Mouse (Mus musculus) kidney, embryonic 14.5 days (tissue): ENCODE measurements around the gene Rag2. TPM values are rescaled to one million over a fixed set of nuclear protein-coding genes. Genes with fewer than 3 reads are reported as not detected.

Experiments
- ATAC-seq: fragments of 200-750 bp; cut with Nextera tagmentation; 2 replicates; pipeline ENCODE4 v1.8.0; 2017; ENCODE audit warnings: moderate number of reproducible peaks, mild to moderate bottlenecking, moderate TSS enrichment, moderate library complexity; ENCODE audit not compliant: low FRiP score, low TSS enrichment
- H3K27ac ChIP-seq: fragments of 300-500 bp; sonication (generic); 2 replicates; pipeline ENCODE4 v1.5.1; 2014; ENCODE audit warnings: low read depth, mild to moderate bottlenecking, low read length, moderate library complexity, mixed read lengths
- H3K27me3 ChIP-seq: fragments of 300-500 bp; sonication (generic); 2 replicates; pipeline ENCODE4 v1.6.1; 2014; ENCODE audit warnings: mild to moderate bottlenecking, low read length; ENCODE audit not compliant: control insufficient read depth, insufficient read depth
- H3K36me3 ChIP-seq: fragments of 300-500 bp; sonication (generic); 2 replicates; pipeline ENCODE4 v1.6.1; 2014; ENCODE audit warnings: low read length, mixed read lengths; ENCODE audit not compliant: control insufficient read depth, insufficient read depth
- H3K4me1 ChIP-seq: fragments of 300-500 bp; sonication (generic); 2 replicates; pipeline ENCODE4 v1.6.1; 2014; ENCODE audit warnings: low read length, mixed read lengths; ENCODE audit not compliant: control insufficient read depth, insufficient read depth
- H3K4me2 ChIP-seq: fragments of 300-500 bp; sonication (generic); replicated peaks from 2 replicates; pipeline ENCODE4 v1.6.1; 2014; ENCODE audit warnings: low read depth, mild to moderate bottlenecking, low read length
- H3K4me3 ChIP-seq: fragments of 300-500 bp; sonication (generic); 2 replicates; pipeline ENCODE4 v1.5.1; 2014; ENCODE audit warnings: mild to moderate bottlenecking, low read length
- H3K9ac ChIP-seq: fragments of 300-500 bp; sonication (generic); 2 replicates; pipeline ENCODE4 v1.6.1; 2014; ENCODE audit warnings: low read depth, mild to moderate bottlenecking, low read length, moderate library complexity
- H3K9me3 ChIP-seq: fragments of 300-500 bp; sonication (generic); 2 replicates; pipeline ENCODE4 v1.6.1; 2016; ENCODE audit warnings: low read length; ENCODE audit not compliant: control insufficient read depth
- WGBS: fragments of 180-500 bp; shearing (Covaris S2); extraction: QIAGEN DNeasy Blood & Tissue Kit; methylation state at CpG from one replicate; pipeline ENCODE4 v1.1.7; 2014; 5-methylcytosine and 5-hydroxymethylcytosine counted together
- polyA plus RNA-seq: library from polyadenylated mRNA; unstranded; fragments of >200 nt; fragmentation: Nextera tagmentation; extraction: Ambion mirVana; gene quantifications from 2 replicates; pipeline ENCODE4 v1.2.1, GENCODE M21; 2014

The Rag2 gene
- polyA plus RNA-seq, 1 experiment from 2014 or later, result 0.11 TPM

DNA sequence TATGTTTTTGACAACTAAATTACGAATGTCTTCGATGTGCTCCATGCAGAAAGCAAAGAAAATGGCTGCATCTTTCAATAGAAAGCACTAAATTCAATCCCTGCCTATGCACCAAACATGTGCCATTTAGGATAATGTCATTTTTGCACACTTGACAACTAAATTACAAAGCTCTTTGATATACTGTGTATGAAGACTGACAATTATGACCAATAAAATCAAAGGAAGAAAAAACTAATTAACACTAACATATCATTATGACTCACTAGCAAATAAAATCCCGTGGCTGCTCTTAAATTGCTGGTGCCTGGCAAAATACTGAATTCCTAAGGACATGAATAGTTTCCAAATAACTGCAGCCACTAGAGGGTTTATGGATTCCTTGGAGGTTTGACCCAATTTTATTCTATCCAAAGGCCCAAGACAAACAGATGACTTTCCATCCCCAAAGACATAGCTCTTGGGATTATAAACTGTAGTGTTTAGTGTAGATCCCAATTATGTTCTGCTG, 15.4 kb downstream of the Rag2 start:
- Histone ChIP-seq H3K9me3 (no peaks in the 10 kb centered on the region), H3K9ac (no peak overlapping the region), H3K4me3 (no peak overlapping the region), H3K4me2 (no peak overlapping the region), H3K27me3 (no peaks in the 10 kb centered on the region), H3K4me1 (no peaks in the 10 kb centered on the region), H3K36me3 (no peaks in the 10 kb centered on the region), H3K27ac (no peak overlapping the region)
- 84% methylated on average over 3 of the region's 3 CpGs for WGBS
- ATAC-seq, result no peak

GRCm38 (mm10) chr2:101645841-101646240, 21.3 kb downstream of the Rag2 start:
- Histone ChIP-seq H3K9me3 (no peaks in the 10 kb centered on the region), H3K27me3 (no peaks in the 10 kb centered on the region), H3K4me2 (no peak overlapping the region), H3K9ac (no peak overlapping the region), H3K36me3 (no peaks in the 10 kb centered on the region), H3K4me1 (no peaks in the 10 kb centered on the region), H3K27ac (no peak overlapping the region), H3K4me3 (no peak overlapping the region)
- ATAC-seq, result no peak
- WGBS, result 96% methylated on average over 1 of the region's 1 CpGs

GRCm38 (mm10) chr2:101648361-101648760, 23.8 kb downstream of the Rag2 start:
- H3K27me3 ChIP-seq, result no peaks in the 10 kb centered on the region
- no peaks in the 10 kb centered on the region for H3K4me1 ChIP-seq
- no peak overlapping the region for H3K4me3 ChIP-seq
- H3K9me3 ChIP-seq, result no peaks in the 10 kb centered on the region
- no peak overlapping the region for H3K27ac ChIP-seq
- H3K9ac ChIP-seq, result no peak overlapping the region
- no peak overlapping the region for H3K4me2 ChIP-seq
- no peak for ATAC-seq
- H3K36me3 ChIP-seq, result no peaks in the 10 kb centered on the region
- WGBS, result 88% methylated on average over 2 of the region's 2 CpGs

DNA sequence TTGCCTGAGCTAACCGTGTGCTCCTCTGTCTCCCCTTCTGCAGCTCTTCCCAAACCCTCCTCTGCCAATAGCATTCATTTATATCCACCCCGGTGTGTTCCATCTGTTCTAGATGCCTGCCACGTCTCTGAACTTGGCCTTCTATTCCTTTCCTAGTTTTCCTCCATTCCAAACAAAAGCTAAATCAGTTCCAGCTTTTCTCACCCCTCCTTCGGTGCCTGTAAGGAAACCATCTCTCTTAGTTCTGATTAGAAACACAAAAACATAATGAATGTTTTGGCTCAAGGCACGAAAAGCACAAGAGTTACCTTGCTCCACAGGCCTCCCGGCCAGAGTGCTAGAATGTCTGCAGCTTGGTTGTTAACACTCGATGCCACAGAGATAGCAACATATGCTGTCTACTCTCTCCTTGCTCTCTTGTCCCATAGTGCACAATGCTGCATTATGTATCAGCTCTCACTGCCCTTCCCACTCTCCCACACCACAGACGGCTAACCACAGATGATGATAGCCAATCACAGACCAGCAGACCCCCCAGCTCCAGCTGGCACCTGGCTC, 24.7 kb downstream of the Rag2 start, which contains the start of the genes Rag1 and B230118H07Rik:
Gene Rag1, minus strand, starts transcription at position 388 of the 558 bp plus-strand sequence.
Gene B230118H07Rik, minus strand, starts transcription at position 419 of the 558 bp plus-strand sequence.
- WGBS, result 47% methylated on average over 8 of the region's 8 CpGs
- Histone ChIP-seq H3K9ac (no peak within 1 kb of the TSS), H3K4me2 (no peak within 1 kb of the TSS; the same call in 1 of the 2 replicates), H3K27me3 (no peaks in the 10 kb centered on the region), H3K4me3 (no peak within 1 kb of the TSS), H3K27ac (no peak within 1 kb of the TSS), H3K36me3 (no peaks in the 10 kb centered on the region), H3K9me3 (no peaks in the 10 kb centered on the region), H3K4me1 (no peaks in the 10 kb centered on the region)
- ATAC-seq, result no peak

GRCm38 (mm10) chr2:101650446-101650845, 25.9 kb downstream of the Rag2 start:
- no peak for ATAC-seq
- 67% methylated on average over 1 of the region's 1 CpGs for WGBS
- H3K9ac ChIP-seq, result no peak overlapping the region
- no peaks in the 10 kb centered on the region for H3K27me3 ChIP-seq
- H3K36me3 ChIP-seq, result no peaks in the 10 kb centered on the region
- H3K9me3 ChIP-seq, result no peaks in the 10 kb centered on the region
- no peak overlapping the region for H3K4me3 ChIP-seq
- no peak overlapping the region for H3K27ac ChIP-seq
- no peak overlapping the region for H3K4me2 ChIP-seq
- no peaks in the 10 kb centered on the region for H3K4me1 ChIP-seq

DNA sequence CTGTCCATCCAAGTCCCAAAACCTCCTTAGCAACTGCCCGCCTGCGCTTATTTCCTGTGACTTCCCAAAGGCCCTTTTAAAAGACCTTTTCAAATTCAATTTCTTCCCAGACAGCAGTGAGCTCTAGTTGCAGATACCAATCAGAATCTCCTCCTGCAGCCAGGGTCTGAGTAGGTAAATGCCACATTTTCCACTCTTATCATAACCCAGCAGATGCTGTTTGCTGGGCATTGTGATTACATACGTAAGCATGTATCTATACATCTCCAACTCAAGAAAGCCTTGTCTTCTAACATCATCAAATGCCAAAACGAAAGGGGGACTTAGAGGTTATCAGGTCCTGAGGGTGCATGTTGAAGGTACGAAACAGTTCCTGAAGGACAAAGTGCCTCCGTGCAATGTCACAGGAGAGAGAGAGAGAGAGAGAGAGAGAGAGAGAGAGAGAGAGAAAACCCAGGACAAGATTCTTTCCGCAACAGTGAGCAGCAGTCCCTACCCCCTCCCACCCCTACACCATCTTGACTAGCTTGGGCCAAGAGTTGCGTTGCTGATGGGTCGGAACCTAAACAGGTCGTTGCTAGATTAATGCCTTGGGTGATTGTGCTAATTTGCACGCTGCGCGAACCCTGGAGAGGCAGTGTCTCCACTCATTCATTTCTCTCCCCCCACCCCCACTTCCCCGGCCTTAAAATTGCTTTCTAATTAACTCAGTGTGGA, 27.8 kb downstream of the Rag2 start:
- H3K4me3 ChIP-seq, result peak overlapping the region; percentile 17; the same call in 1 of the 2 replicates
- ATAC-seq, result peak; percentile 81
- H3K9ac ChIP-seq, result no peak overlapping the region
- WGBS, result 44% methylated on average over 14 of the region's 14 CpGs
- no peaks in the 10 kb centered on the region for H3K36me3 ChIP-seq
- H3K4me1 ChIP-seq, result no peaks in the 10 kb centered on the region
- peak overlapping the region; percentile 51 for H3K4me2 ChIP-seq
- H3K27ac ChIP-seq, result no peak overlapping the region
- H3K9me3 ChIP-seq, result no peaks in the 10 kb centered on the region
- H3K27me3 ChIP-seq, result no peaks in the 10 kb centered on the region

GRCm38 (mm10) chr2:101652921-101653597, 28.5 kb downstream of the Rag2 start:
- ATAC-seq, result peak; percentile 81; the same call in 1 of the 2 replicates
- H3K4me2 ChIP-seq, result peak overlapping the region; percentile 51
- WGBS, result 17% methylated on average over 14 of the region's 14 CpGs

GRCm38 (mm10) chr2:101660536-101660935, 36.0 kb downstream of the Rag2 start:
- Histone ChIP-seq H3K27me3 (0 out of 2 replicates have a peak, but pooled peaks cover 3% of the 10 kb centered on the region), H3K36me3 (no peaks in the 10 kb centered on the region), H3K9ac (no peak overlapping the region), H3K9me3 (no peaks in the 10 kb centered on the region), H3K4me2 (no peak overlapping the region), H3K27ac (no peak overlapping the region), H3K4me3 (no peak overlapping the region), H3K4me1 (no peaks in the 10 kb centered on the region)
- no peak for ATAC-seq
- WGBS, result 76% methylated on average over 2 of the region's 2 CpGs

More at GRCm38 (mm10) chr2:101652921-101653597, 28.5 kb downstream of the Rag2 start:
- Histone ChIP-seq H3K4me1 (no peaks in the 10 kb centered on the region), H3K9ac (no peak overlapping the region), H3K4me3 (peak overlapping the region; percentile 17; the same call in 1 of the 2 replicates), H3K27ac (no peak overlapping the region), H3K36me3 (no peaks in the 10 kb centered on the region), H3K27me3 (no peaks in the 10 kb centered on the region), H3K9me3 (no peaks in the 10 kb centered on the region)
